Mouse (Mus musculus): ENCODE data around the gene Fmod. TPM values are rescaled to one million over a fixed set of nuclear protein-coding genes. Genes with fewer than 3 reads are reported as not detected.
A peak's percentile ranks its signal among the peaks of the same experiment; 100 is the strongest.

Fmod gene
- polyA plus RNA-seq, 2 experiments, result 1.1 TPM

GRCm38 (mm10) chr1:134073061-134073564 is 36.1 kb downstream of the Fmod start:
- peak; percentile 86 to 92 (median 88) for DNase-seq (ENCODE audit: low read depth in 3 of 3, low spot score in 3 of 3)
- peak; percentile 90 for ATAC-seq (ENCODE audit: insufficient read depth)

GRCm38 (mm10) chr1:134073658-134074057 is 36.6 kb downstream of the Fmod start:
- Histone ChIP-seq H3K27ac (peak overlapping the region; percentile 99), H3K9me3 (ENCODE audit: control insufficient read depth, low read length) (no peaks in the 10 kb centered on the region), H3K27me3 (ENCODE audit: control insufficient read depth, insufficient read depth, low read length) (no peaks in the 10 kb centered on the region), H3K36me3 (replicated peaks; ENCODE audit: control insufficient read depth, insufficient read depth, low read depth) (peaks cover 37% of the 10 kb centered on the region), H3K4me3 (ENCODE audit: insufficient read depth in 1 of 2, low read depth in 2 of 2, low read length in 2 of 2) (peak overlapping the region; percentile 57 to 92), H3K4me2 (ENCODE audit: low read depth) (peak overlapping the region; percentile 93), H3K4me1 (replicated peaks; ENCODE audit: control insufficient read depth in 2 of 2, insufficient read depth in 2 of 2, low read length in 1 of 2) (peaks cover 60 to 73% of the 10 kb centered on the region in 2 experiments), H3K9ac (replicated peaks) (peak overlapping the region; percentile 75)
- no peak for ATAC-seq (ENCODE audit: insufficient read depth)
- no peak for TF ChIP-seq EP300 (IDR thresholded peaks at IDR 0.05; ENCODE audit: low read depth)
- TF ChIP-seq CTCF (IDR thresholded peaks at IDR 0.05; ENCODE audit: low read depth), result no peak
- WGBS (ENCODE audit: insufficient replicate concordance), result 50% methylated on average over 1 of the region's 1 CpGs
- no peak for DNase-seq (ENCODE audit: low read depth in 3 of 3, low spot score in 3 of 3)

More at GRCm38 (mm10) chr1:134073061-134073564, 36.1 kb downstream of the Fmod start:
- Histone ChIP-seq H3K36me3 (replicated peaks; ENCODE audit: control insufficient read depth, insufficient read depth, low read depth) (peaks cover 37% of the 10 kb centered on the region), H3K4me2 (ENCODE audit: low read depth) (peak overlapping the region; percentile 93), H3K4me1 (replicated peaks; ENCODE audit: control insufficient read depth in 2 of 2, insufficient read depth in 2 of 2, low read length in 1 of 2) (peaks cover 60 to 73% of the 10 kb centered on the region in 2 experiments), H3K9ac (replicated peaks) (peak overlapping the region; percentile 75), H3K4me3 (ENCODE audit: insufficient read depth in 1 of 2, low read depth in 2 of 2, low read length in 2 of 2) (peak overlapping the region; percentile 57 to 92), H3K27me3 (ENCODE audit: control insufficient read depth, insufficient read depth, low read length) (no peaks in the 10 kb centered on the region; the same call in 1 of the 2 replicates), H3K27ac (peak overlapping the region; percentile 99), H3K9me3 (ENCODE audit: control insufficient read depth, low read length) (no peaks in the 10 kb centered on the region)
- TF ChIP-seq EP300 (IDR thresholded peaks at IDR 0.05; ENCODE audit: low read depth) (peak; percentile 98), CTCF (IDR thresholded peaks at IDR 0.05; ENCODE audit: low read depth) (no peak)
- 9% methylated on average over 6 of the region's 6 CpGs for WGBS (ENCODE audit: insufficient replicate concordance)

GRCm38 (mm10) chr1:134074184-134074583 is 37.1 kb downstream of the Fmod start:
- TF ChIP-seq EP300 (IDR thresholded peaks at IDR 0.05; ENCODE audit: low read depth) (no peak), CTCF (IDR thresholded peaks at IDR 0.05; ENCODE audit: low read depth) (no peak; the same call in none of the 2 replicates)
- Histone ChIP-seq H3K4me2 (ENCODE audit: low read depth) (peak overlapping the region; percentile 93), H3K4me1 (replicated peaks; ENCODE audit: control insufficient read depth in 2 of 2, insufficient read depth in 2 of 2, low read length in 1 of 2) (peaks cover 60 to 73% of the 10 kb centered on the region in 2 experiments), H3K27ac (peak overlapping the region; percentile 99), H3K9me3 (ENCODE audit: control insufficient read depth, low read length) (no peaks in the 10 kb centered on the region), H3K4me3 (ENCODE audit: insufficient read depth in 1 of 2, low read depth in 2 of 2, low read length in 2 of 2) (peak overlapping the region; percentile 33 to 92; a peak in 3 of 4 replicates), H3K36me3 (replicated peaks; ENCODE audit: control insufficient read depth, insufficient read depth, low read depth) (peaks cover 37% of the 10 kb centered on the region), H3K27me3 (ENCODE audit: control insufficient read depth, insufficient read depth, low read length) (no peaks in the 10 kb centered on the region), H3K9ac (replicated peaks) (peak overlapping the region; percentile 75)
- 61% methylated on average over 3 of the region's 3 CpGs for WGBS (ENCODE audit: insufficient replicate concordance)
- DNase-seq (ENCODE audit: low read depth in 3 of 3, low spot score in 3 of 3), result no peak
- ATAC-seq (ENCODE audit: insufficient read depth), result no peak

- peak overlapping the region; percentile 35 to 92 for H3K4me3 ChIP-seq (ENCODE audit: insufficient read depth in 1 of 2, low read depth in 2 of 2, low read length in 2 of 2)
- peak overlapping the region; percentile 93 for H3K4me2 ChIP-seq (ENCODE audit: low read depth)
- H3K4me1 ChIP-seq (replicated peaks; ENCODE audit: control insufficient read depth in 2 of 2, insufficient read depth in 2 of 2, low read length in 1 of 2), result peaks cover 63 to 75% of the 10 kb centered on the region in 2 experiments
- peak overlapping the region; percentile 75 for H3K9ac ChIP-seq (replicated peaks)
- peaks cover 37% of the 10 kb centered on the region for H3K36me3 ChIP-seq (replicated peaks; ENCODE audit: control insufficient read depth, insufficient read depth, low read depth)
- H3K9me3 ChIP-seq (ENCODE audit: control insufficient read depth, low read length), result no peaks in the 10 kb centered on the region
- ATAC-seq (ENCODE audit: insufficient read depth) (no peak), DNase-seq (ENCODE audit: low read depth in 3 of 3, low spot score in 3 of 3) (no peak)
- 87% methylated on average over 10 of the region's 10 CpGs for WGBS (ENCODE audit: insufficient replicate concordance)
- TF ChIP-seq EP300 (IDR thresholded peaks at IDR 0.05; ENCODE audit: low read depth) (no peak), CTCF (IDR thresholded peaks at IDR 0.05; ENCODE audit: low read depth) (no peak; the same call in 1 of the 2 replicates)
- no peaks in the 10 kb centered on the region for H3K27me3 ChIP-seq (ENCODE audit: control insufficient read depth, insufficient read depth, low read length)
- peak overlapping the region; percentile 99 for H3K27ac ChIP-seq
Measured at GRCm38 (mm10) chr1:134074606-134075005, 37.6 kb downstream of the Fmod start.

- H3K27me3 ChIP-seq (ENCODE audit: control insufficient read depth, insufficient read depth, low read length), result no peaks in the 10 kb centered on the region
- peak overlapping the region; percentile 99 for H3K27ac ChIP-seq
- peaks cover 71 to 79% of the 10 kb centered on the region in 2 experiments for H3K4me1 ChIP-seq (replicated peaks; ENCODE audit: control insufficient read depth in 2 of 2, insufficient read depth in 2 of 2, low read length in 1 of 2)
- TF ChIP-seq EP300 (IDR thresholded peaks at IDR 0.05; ENCODE audit: low read depth) (no peak), CTCF (IDR thresholded peaks at IDR 0.05; ENCODE audit: low read depth) (no peak)
- peak overlapping the region; percentile 92 to 97 for H3K4me3 ChIP-seq (ENCODE audit: insufficient read depth in 1 of 2, low read depth in 2 of 2, low read length in 2 of 2)
- DNase-seq (ENCODE audit: low read depth in 3 of 3, low spot score in 3 of 3), result no peak
- WGBS (ENCODE audit: insufficient replicate concordance), result 92% methylated on average over 8 of the region's 8 CpGs
- peak overlapping the region; percentile 93 for H3K4me2 ChIP-seq (ENCODE audit: low read depth)
- peak overlapping the region; percentile 99 for H3K9ac ChIP-seq (replicated peaks)
- H3K36me3 ChIP-seq (replicated peaks; ENCODE audit: control insufficient read depth, insufficient read depth, low read depth), result peaks cover 37% of the 10 kb centered on the region
- no peaks in the 10 kb centered on the region for H3K9me3 ChIP-seq (ENCODE audit: control insufficient read depth, low read length)
- ATAC-seq (ENCODE audit: insufficient read depth), result no peak
Measured at GRCm38 (mm10) chr1:134075532-134075931, 38.5 kb downstream of the Fmod start.

Measured in liver, embryonic 14.5 days (tissue).